Mouse (Mus musculus) layer of hippocampus, adult 11-12 months (tissue): ENCODE measurements around the gene Lrfn5.

Source experiments
- DNase-seq: peaks from one replicate; pipeline ENCODE4 v3.0.0; 2022; ENCODE audit warnings: low spot score

Lrfn5 gene

GRCm38 (mm10) chr12:61522829-61523370 is at the start of gene Lrfn5:
Gene Lrfn5, plus strand, starts transcription at chr12:61523150.
- DNase-seq, result peak; percentile 67

- DNase-seq, result peak; percentile 25
Measured at GRCm38 (mm10) chr12:61521501-61522147, 1.3 kb upstream of the Lrfn5 start.

GRCm38 (mm10) chr12:61522148-61522828 is 662 bp upstream of the Lrfn5 start:
- no peak for DNase-seq

- DNase-seq, result peak; percentile 36
Measured at GRCm38 (mm10) chr12:61523631-61524182, 757 bp downstream of the Lrfn5 start.

GRCm38 (mm10) chr12:61524183-61524651 is 1.3 kb downstream of the Lrfn5 start:
- DNase-seq, result peak; percentile 57

- DNase-seq, result peak; percentile 79
Measured at GRCm38 (mm10) chr12:61526199-61526598, 3.2 kb downstream of the Lrfn5 start.

GRCm38 (mm10) chr12:61579949-61580348 is 57.0 kb downstream of the Lrfn5 start:
- DNase-seq, result no peak

GRCm38 (mm10) chr12:61600305-61600704 is 77.4 kb downstream of the Lrfn5 start:
- DNase-seq, result no peak

- DNase-seq, result no peak
Measured at GRCm38 (mm10) chr12:61607871-61608270, 84.9 kb downstream of the Lrfn5 start.

GRCm38 (mm10) chr12:61610081-61610480 is 87.1 kb downstream of the Lrfn5 start:
- no peak for DNase-seq

- no peak for DNase-seq
Measured at GRCm38 (mm10) chr12:61624532-61624931, 101.6 kb downstream of the Lrfn5 start.

GRCm38 (mm10) chr12:61654380-61654779 is 131.4 kb downstream of the Lrfn5 start:
- DNase-seq, result no peak

GRCm38 (mm10) chr12:61723158-61723557 is 200.2 kb downstream of the Lrfn5 start:
- DNase-seq, result no peak

- DNase-seq, result no peak
Measured at GRCm38 (mm10) chr12:61807073-61807605, 284.2 kb downstream of the Lrfn5 start.

GRCm38 (mm10) chr12:61823601-61824000 is 300.7 kb downstream of the Lrfn5 start:
- DNase-seq, result no peak

GRCm38 (mm10) chr12:61826311-61826710 is 303.4 kb downstream of the Lrfn5 start:
- no peak for DNase-seq

- DNase-seq, result no peak
Measured at GRCm38 (mm10) chr12:61842599-61843291, 319.8 kb downstream of the Lrfn5 start.

GRCm38 (mm10) chr12:61854183-61854582 is 331.2 kb downstream of the Lrfn5 start:
- DNase-seq, result no peak
